In genomic region chr14:68338440-68338839, GRCm38 (mm10) we compare ENCODE assay signal across 15 mouse cellular contexts.
DNase-seq lines count a peak whose midpoint lies in the region; ATAC-seq and TF ChIP-seq lines count a peak whose summit lies in the region.
"Had no signal": no experiment of that assay in that cellular context is flagged by ENCODE, and none has a peak within 500 bp of the region (broad histone marks: within the 10 kb centered on the region; RNA-seq: fewer than 3 reads in every experiment).

No protein-coding gene starts in this region.

- ATAC-seq in heart, postnatal 0 days (ENCODE audit: insufficient read depth, low read depth) = peak; percentile 20; the same call in 1 of the 2 replicates
- ATAC-seq in erythroblast, adult 5-6 weeks (replicated peaks; ENCODE audit: low FRiP score, poor library complexity, severe bottlenecking) = no peak

- no peak for TF ChIP-seq EP300 in heart, postnatal 0 days (IDR thresholded peaks at IDR 0.05; ENCODE audit: low read depth)

- H3K27ac ChIP-seq in heart, postnatal 0 days (ENCODE audit: low read depth) = no peak overlapping the region
- H3K27ac ChIP-seq: heart, embryonic 15.5 days; hindbrain, embryonic 14.5 days; liver, embryonic 14.5 days; midbrain, embryonic 13.5 days had no signal

- no peak overlapping the region for H3K4me2 ChIP-seq in heart, postnatal 0 days (ENCODE audit: low read depth, low read length)
- H3K4me2 ChIP-seq: heart, embryonic 15.5 days; hindbrain, embryonic 14.5 days; midbrain, embryonic 13.5 days had no signal

- no peak overlapping the region for H3K9ac ChIP-seq in heart, postnatal 0 days (replicated peaks; ENCODE audit: low read depth, low read length)
- H3K9ac ChIP-seq: heart, embryonic 15.5 days; hindbrain, embryonic 14.5 days; liver, embryonic 14.5 days; midbrain, embryonic 13.5 days had no signal

- 46% methylated on average over 5 of the region's 5 CpGs for WGBS in heart, postnatal 0 days

- no peak for TF ChIP-seq CTCF in heart, postnatal 0 days (IDR thresholded peaks at IDR 0.05; ENCODE audit: low read depth)

- H3K9me3 ChIP-seq in heart, postnatal 0 days (replicated peaks; ENCODE audit: control insufficient read depth, low read length) = no peaks in the 10 kb centered on the region
- H3K9me3 ChIP-seq: heart, embryonic 15.5 days; midbrain, embryonic 13.5 days had no signal

- intact Hi-C loops in gastrocnemius, postnatal 14 days (cut with DNase I; ENCODE audit: low total_unique reads) = no loop called here

- no peaks in the 10 kb centered on the region for H3K4me1 ChIP-seq in heart, postnatal 0 days (ENCODE audit: control insufficient read depth, insufficient read depth)
- H3K4me1 ChIP-seq: heart, embryonic 15.5 days had no signal

- no peak overlapping the region for H3K4me3 ChIP-seq in heart, postnatal 0 days (ENCODE audit: low read depth, low read length)
- H3K4me3 ChIP-seq: heart, embryonic 15.5 days; midbrain, embryonic 13.5 days had no signal

- H3K36me3 ChIP-seq in heart, postnatal 0 days (replicated peaks; ENCODE audit: control insufficient read depth, insufficient read depth, low read length) = no peaks in the 10 kb centered on the region
- H3K36me3 ChIP-seq: heart, embryonic 15.5 days; midbrain, embryonic 13.5 days had no signal

- H3K27me3 ChIP-seq in heart, postnatal 0 days (ENCODE audit: control insufficient read depth, insufficient read depth, low read length) = no peaks in the 10 kb centered on the region
- H3K27me3 ChIP-seq: heart, embryonic 15.5 days; midbrain, embryonic 13.5 days had no signal

- peak; percentile 10 for DNase-seq in heart, postnatal 0 days (ENCODE audit: low spot score)
- DNase-seq in heart, adult 8-10 months (ENCODE audit: low spot score) = no peak
- peak; percentile 2 for DNase-seq in ZHBTc4 (ENCODE audit: low read depth, low spot score)
- peak; percentile 46 for DNase-seq in forelimb bud, embryonic 11.5 days (ENCODE audit: low read depth, low spot score)
- peak; percentile 35 to 50 for DNase-seq in kidney, postnatal 36 days
- DNase-seq in adrenal gland, adult 18-20 months (ENCODE audit: low spot score in 2 of 2) = no peak
- DNase-seq in gastrocnemius, postnatal 14 days = no peak
- DNase-seq: adrenal gland, postnatal 25 days; spleen, adult 18-20 months; thymus, postnatal 25 days had no signal

Comparison
In these comparisons a context has a peak if more than half of its experiments do, and no peak if none do; other contexts are left out.
1. DNase-seq: peak in heart, postnatal 0 days (single experiment), ZHBTc4 (single experiment), forelimb bud, embryonic 11.5 days (single experiment) and kidney, postnatal 36 days (2 of 2); none in heart, adult 8-10 months (single experiment), adrenal gland, adult 18-20 months (0 of 2) and gastrocnemius, postnatal 14 days (single experiment).